Mouse (Mus musculus): ENCODE measurements around the gene Ccdc150.

Ccdc150 gene

GRCm38 (mm10) chr1:54250158-54250866, at the start of gene Ccdc150:
Ccdc150 (plus strand) TSS chr1:54250683.
- in situ Hi-C loops (cut with MboI, MseI): loop anchor here (10.0 kb wide), 1 partner anchor 574 kb away; no protein-coding TSS in a partner anchor

- in situ Hi-C loops (cut with MboI, MseI): no loop called here
Observed at GRCm38 (mm10) chr1:54220273-54220672, 30.2 kb upstream of the Ccdc150 start.

DNA sequence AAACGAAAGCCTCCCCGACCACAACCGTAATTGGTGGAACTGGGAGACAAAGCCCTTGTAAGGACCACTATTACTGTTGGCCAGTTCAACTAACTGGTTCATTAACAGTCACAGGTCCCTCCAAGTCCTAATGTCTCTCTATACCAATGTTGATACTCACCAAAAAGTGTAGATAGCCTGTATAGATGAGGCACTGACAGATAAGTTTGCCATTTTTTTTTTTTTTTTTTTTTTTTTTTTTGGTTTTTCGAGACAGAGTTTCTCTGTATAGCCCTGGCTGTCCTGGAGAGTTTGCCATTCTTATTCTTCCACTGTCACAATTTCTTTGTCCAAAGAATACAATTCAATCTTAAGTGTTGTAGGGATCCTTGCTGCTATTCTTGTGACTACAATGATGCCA, 7.8 kb upstream of the Ccdc150 start:
- in situ Hi-C loops (cut with MboI, MseI): no loop called here

GRCm38 (mm10) chr1:54275552-54275951, 25.1 kb downstream of the Ccdc150 start:
- in situ Hi-C loops (cut with MboI, MseI): no loop called here

DNA sequence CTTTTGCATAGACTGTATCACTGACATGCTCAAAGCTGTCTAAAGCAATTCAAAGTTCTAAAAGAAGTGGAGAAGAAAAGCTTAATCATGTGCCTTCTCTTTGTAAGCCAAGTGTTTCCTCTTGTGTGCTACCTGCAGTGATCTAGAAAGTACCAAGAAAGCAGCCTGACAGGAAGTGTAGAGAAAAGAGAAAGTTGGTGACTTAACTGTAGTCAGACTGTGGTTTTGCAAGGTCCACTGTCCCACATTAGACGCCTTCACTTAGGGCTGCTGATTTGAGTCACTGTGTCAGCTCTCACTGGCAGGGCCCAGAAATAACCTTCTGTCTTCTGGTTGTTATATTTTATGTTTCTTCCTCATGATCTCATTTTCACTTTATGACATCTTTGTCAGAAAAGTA, 29.1 kb downstream of the Ccdc150 start:
- in situ Hi-C loops (cut with MboI, MseI): no loop called here

- in situ Hi-C loops (cut with MboI, MseI): no loop called here
Observed at GRCm38 (mm10) chr1:54280651-54281050, 30.2 kb downstream of the Ccdc150 start.

GRCm38 (mm10) chr1:54306404-54306803, 55.9 kb downstream of the Ccdc150 start:
- in situ Hi-C loops (cut with MboI, MseI): no loop called here

- in situ Hi-C loops (cut with MboI, MseI): no loop called here
Observed at GRCm38 (mm10) chr1:54326647-54327046, 76.2 kb downstream of the Ccdc150 start.

DNA sequence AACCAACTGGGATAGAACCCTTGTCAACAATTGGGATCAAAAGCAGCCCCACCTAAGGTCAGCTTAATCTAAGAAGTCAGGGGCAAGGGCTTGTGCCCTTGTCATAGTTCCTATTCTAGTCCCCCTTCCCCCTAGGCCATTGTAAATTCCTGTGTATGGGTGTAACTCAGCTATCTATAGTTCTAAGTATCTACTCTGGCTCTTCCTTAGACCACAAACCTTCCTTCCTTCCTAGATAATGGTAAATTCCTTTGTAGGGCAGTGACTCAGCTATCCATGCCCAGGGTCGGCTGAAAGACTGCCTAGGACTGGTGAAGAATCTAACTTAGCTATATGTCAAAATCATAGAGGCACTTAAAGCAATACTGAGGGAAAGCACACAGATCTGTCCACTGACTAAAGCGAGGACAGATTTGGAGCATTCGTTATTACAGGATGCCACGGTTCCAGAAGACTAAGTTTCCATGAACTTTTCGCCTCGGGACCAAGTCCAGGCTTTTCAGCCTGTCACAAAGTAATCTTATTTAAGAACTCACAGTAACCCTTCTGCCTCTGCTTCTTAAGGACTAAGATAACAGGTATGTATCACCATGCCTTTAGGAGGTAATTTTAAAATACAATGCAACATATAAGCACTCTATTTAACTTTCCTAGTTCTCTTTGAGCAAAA, 77.5 kb downstream of the Ccdc150 start:
- in situ Hi-C loops (cut with MboI, MseI): no loop called here

- in situ Hi-C loops (cut with MboI, MseI): no loop called here
Observed at GRCm38 (mm10) chr1:54332988-54333387, 82.5 kb downstream of the Ccdc150 start.

- in situ Hi-C loops (cut with MboI, MseI): no loop called here
Observed at GRCm38 (mm10) chr1:54354786-54355185, 104.3 kb downstream of the Ccdc150 start.

DNA sequence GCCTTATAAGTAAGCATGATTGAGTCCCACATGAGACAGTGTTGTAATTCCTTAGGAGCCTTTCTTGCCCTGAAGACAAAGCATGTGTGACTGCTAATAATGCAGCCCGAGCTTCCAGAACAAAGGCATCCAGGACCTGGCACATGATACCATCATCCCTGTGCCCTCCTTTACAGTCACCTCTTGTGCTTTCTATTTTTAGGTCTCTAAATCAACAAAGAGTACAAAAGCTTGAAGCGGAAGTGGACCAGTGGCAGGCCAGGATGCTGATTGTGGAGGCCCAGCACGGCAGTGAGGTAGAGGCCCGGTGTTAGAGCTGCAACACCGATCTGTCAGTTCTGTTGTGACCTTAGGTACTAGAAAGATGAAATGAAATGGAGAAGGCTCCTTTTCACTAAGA, 105.0 kb downstream of the Ccdc150 start:
- in situ Hi-C loops (cut with MboI, MseI): no loop called here

DNA sequence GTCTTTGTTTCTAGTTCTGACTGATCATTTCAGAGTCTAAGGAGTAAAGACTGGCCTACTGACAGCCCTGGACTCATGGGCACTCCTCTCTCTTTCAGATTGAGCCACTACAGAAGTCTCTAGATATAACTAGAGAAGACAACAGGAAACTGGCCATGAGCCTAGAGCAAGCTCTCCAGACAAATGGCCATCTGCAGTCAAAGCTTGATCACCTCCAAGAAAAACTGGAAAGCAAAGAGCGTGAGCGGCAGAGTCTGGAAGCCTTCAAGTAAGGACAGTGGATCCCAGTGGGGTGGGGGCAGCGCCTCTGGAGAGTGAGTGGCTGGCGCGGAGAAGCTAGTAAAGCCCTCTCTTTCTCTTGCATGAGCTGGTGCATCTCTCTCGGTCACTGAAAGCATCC, 106.1 kb downstream of the Ccdc150 start:
- in situ Hi-C loops (cut with MboI, MseI): no loop called here

DNA sequence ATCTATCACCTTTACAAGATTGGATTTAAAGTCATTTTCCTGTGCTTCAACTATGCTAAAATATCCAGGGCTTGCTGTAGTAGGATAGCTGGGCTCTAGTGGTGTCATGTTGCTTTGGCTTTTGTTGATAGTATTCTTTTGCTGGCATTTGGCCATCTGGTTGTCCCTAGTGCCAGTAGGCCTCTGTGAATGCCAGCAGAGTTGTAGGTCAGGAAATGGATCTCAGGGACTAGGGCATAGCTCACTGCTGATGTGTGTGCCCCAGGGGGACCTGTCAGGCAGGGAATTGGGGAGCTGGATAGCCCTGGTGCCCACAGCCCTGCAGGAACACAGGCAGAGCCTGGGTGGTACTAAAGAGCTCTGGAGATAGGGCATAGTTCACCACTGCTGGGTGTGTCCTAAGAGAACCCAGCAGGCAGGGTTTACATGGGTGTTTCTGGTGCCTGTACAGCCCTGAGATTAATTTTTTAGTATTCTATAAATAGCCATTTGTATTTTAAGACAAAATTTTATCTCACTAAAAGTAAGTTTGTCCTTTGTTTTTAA, 127.1 kb downstream of the Ccdc150 start:
- in situ Hi-C loops (cut with MboI, MseI): no loop called here

GRCm38 (mm10) chr1:54380978-54381914, 130.8 kb downstream of the Ccdc150 start:
- in situ Hi-C loops (cut with MboI, MseI): no loop called here

DNA sequence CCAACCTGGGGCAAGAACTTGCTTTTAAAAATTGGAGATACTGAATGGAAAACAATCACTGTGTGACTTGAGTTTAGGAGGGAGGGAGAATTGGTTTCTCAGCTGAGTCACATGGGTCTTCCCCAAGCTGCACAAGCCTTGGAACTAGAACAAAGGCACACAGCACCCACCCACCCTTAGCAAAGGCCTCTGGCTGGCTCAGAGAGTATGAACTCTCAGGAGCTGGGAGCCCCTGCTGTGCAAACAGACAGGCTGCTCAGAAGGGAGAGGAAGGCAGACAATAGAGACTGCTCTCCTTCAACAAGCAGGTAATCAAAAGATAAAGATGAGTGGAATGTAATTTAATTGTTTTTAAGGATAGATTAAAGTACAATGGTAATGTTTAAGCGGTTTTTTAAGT, 133.7 kb downstream of the Ccdc150 start:
- in situ Hi-C loops (cut with MboI, MseI): no loop called here

- in situ Hi-C loops (cut with MboI, MseI): no loop called here
Observed at GRCm38 (mm10) chr1:54402736-54403135, 152.3 kb downstream of the Ccdc150 start.

All from T-helper 1 cell (primary cell).